In genomic region chr8:7472153-7472796, GRCm38 (mm10) we compare ENCODE assay signal across 16 mouse cellular contexts.
"Had no signal": no experiment of that assay in that cellular context is flagged by ENCODE, and none has a peak within 500 bp of the region (broad histone marks: within the 10 kb centered on the region; RNA-seq: fewer than 3 reads in every experiment).

No protein-coding gene starts in this region.

- H3K9me3 ChIP-seq: limb, embryonic 12.5 days; liver, embryonic 13.5 days; lung, embryonic 15.5 days; megakaryocyte, embryonic 14.5 days had no signal

- H3K9ac ChIP-seq: limb, embryonic 12.5 days; liver, embryonic 13.5 days; liver, postnatal 0 days; lung, embryonic 15.5 days had no signal

- H3K4me2 ChIP-seq: limb, embryonic 12.5 days; liver, embryonic 13.5 days; lung, embryonic 15.5 days had no signal

- ATAC-seq: liver, postnatal 0 days; midbrain, embryonic 16.5 days had no signal

- DNase-seq: kidney, adult 18-20 months; kidney, postnatal 10 days; kidney, postnatal 4 days; liver; liver, embryonic 13.5 days; liver, postnatal 0 days; lung, postnatal 14 days; right cerebral cortex, postnatal 14 days; thymus, postnatal 4 days had no signal

- H3K4me1 ChIP-seq: limb, embryonic 12.5 days; liver, embryonic 13.5 days; lung, embryonic 15.5 days; megakaryocyte, embryonic 14.5 days had no signal

- H3K4me3 ChIP-seq: layer of hippocampus, adult 2 months; limb, embryonic 12.5 days; liver, embryonic 13.5 days; lung, embryonic 15.5 days; megakaryocyte, embryonic 14.5 days had no signal

- H3K36me3 ChIP-seq: limb, embryonic 12.5 days; liver, embryonic 13.5 days; lung, embryonic 15.5 days had no signal

- H3K27me3 ChIP-seq: limb, embryonic 12.5 days; liver, embryonic 13.5 days; lung, embryonic 15.5 days; megakaryocyte, embryonic 14.5 days had no signal

- H3K27ac ChIP-seq: layer of hippocampus, adult 2 months; limb, embryonic 12.5 days; liver, embryonic 13.5 days; lung, embryonic 15.5 days; macrophage; stomach, postnatal 0 days had no signal
